Mouse (Mus musculus) bone marrow, adult 2 months (tissue): ENCODE results near the gene Pdilt.

ENCODE experiments used
- CTCF ChIP-seq: fragments of 200-500 bp; IDR thresholded peaks from 2 replicates; pipeline ENCODE4 v1.5.1; 2011; ENCODE audit warnings: low read length, control low read depth; ENCODE audit not compliant: control insufficient read depth, insufficient read depth
- POLR2A ChIP-seq: fragments of 200-500 bp; IDR thresholded peaks from 2 replicates; pipeline ENCODE4 v1.6.1; 2011; ENCODE audit warnings: low read depth, mild to moderate bottlenecking, control low read depth, low read length, borderline replicate concordance; ENCODE audit not compliant: control insufficient read depth

GRCm38 (mm10) chr7:119486683-119487082 is 36.6 kb downstream of the Pdilt start:
- no peak for TF ChIP-seq CTCF
- TF ChIP-seq POLR2A = no peak
